19 mouse cellular contexts compared by ENCODE assay signal in the genomic region with DNA sequence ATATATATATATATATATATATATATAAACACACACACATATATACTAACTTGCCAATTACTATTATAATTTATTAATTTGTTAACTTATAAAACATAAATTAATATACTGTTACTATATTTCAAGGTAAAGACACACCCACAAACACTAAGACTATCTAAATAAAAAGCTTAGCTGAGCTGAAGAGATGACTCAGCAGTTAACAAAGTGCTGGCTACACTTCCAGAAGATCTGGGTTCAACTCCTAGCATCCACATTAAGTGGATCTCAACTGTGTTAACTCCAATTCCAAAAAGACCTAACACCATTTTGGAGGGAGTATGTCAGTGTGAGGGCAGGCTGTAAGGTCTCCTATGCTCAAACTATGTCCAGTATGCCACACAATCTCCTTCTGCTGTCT.
"Had no signal": no experiment of that assay in that cellular context is flagged by ENCODE, and none has a peak within 500 bp of the region (broad histone marks: within the 10 kb centered on the region; RNA-seq: fewer than 3 reads in every experiment).

No protein-coding gene starts in this region.

- ATAC-seq: intestine, postnatal 0 days; lung, postnatal 0 days; midbrain, embryonic 15.5 days had no signal

- H3K27me3 ChIP-seq: limb, embryonic 13.5 days; midbrain, embryonic 12.5 days; midbrain, embryonic 15.5 days; neural tube, embryonic 13.5 days had no signal

- H3K27ac ChIP-seq: kidney, postnatal 0 days; layer of hippocampus, adult 2 months; limb, embryonic 10.5 days; limb, embryonic 13.5 days; macrophage; midbrain, embryonic 12.5 days; midbrain, embryonic 15.5 days; neural tube, embryonic 13.5 days had no signal

- H3K4me3 ChIP-seq: layer of hippocampus, adult 2 months; limb, embryonic 10.5 days; limb, embryonic 13.5 days; midbrain, embryonic 12.5 days; midbrain, embryonic 15.5 days; myocyte; neural tube, embryonic 13.5 days had no signal

- H3K9me3 ChIP-seq: limb, embryonic 10.5 days; limb, embryonic 13.5 days; midbrain, embryonic 12.5 days; midbrain, embryonic 15.5 days; neural tube, embryonic 13.5 days had no signal

- H3K4me1 ChIP-seq: limb, embryonic 10.5 days; limb, embryonic 13.5 days; midbrain, embryonic 12.5 days; midbrain, embryonic 15.5 days had no signal

- H3K9ac ChIP-seq: limb, embryonic 13.5 days; lung, embryonic 14.5 days; midbrain, embryonic 12.5 days; midbrain, embryonic 15.5 days; neural tube, embryonic 13.5 days had no signal

- DNase-seq: kidney, adult 2 months; kidney, postnatal 25 days; layer of hippocampus, adult 9-11 months; lung, embryonic 14.5 days; retina, postnatal 1 day; right cerebral cortex, postnatal 25 days; thymus, adult 18-20 months; thymus, postnatal 36 days had no signal

- H3K36me3 ChIP-seq: midbrain, embryonic 15.5 days had no signal

- H3K4me2 ChIP-seq: limb, embryonic 13.5 days; lung, embryonic 14.5 days; midbrain, embryonic 12.5 days; midbrain, embryonic 15.5 days; neural tube, embryonic 13.5 days had no signal
